Mouse (Mus musculus) A20 (cell line): ENCODE measurements around the gene Rab3ip.

Experiments used
- DNase-seq: peaks from one replicate; pipeline ENCODE4 v3.0.0-alpha.2; 2011; ENCODE audit warnings: low read depth, low spot score

Rab3ip gene

DNA sequence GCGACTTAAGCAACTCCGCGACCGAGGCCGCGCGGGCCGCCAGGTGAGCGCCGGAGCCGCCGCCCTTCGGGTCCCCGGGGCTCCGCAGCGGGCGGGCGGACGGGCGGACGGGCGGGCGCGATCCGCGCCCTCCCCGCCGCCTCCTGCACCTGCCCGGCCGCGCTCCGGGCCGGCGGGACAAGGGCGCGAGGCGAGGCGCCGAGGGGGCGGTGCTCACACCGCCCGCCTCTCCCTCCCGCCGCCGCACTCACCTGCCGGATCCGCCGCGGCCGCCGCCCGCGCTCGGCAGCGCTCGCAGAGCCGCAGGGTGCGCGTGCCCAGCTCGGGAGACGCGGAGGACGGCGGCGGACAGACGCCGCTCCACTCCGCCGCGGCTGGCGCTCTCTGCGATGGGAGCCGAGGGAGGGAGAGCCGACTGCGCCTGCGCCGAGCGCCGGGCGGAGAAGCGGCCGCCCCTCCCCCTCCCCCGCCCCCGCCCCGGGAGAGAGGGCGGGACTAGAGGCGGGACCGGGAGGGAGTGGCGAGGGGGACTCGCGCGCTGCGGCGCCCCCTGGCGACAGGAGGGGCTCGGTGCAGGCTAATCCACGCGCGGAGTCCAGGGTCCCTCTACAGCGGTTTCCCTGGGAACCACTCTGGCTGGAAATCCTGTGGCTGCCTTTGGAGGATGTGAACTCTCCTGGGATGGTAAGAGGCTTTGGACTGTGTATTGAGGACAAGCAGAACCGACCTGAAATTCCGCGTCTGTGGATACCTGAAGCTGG lies at the start of gene Rab3ip:
Gene Rab3ip (minus strand): TSS at position 761 of the 761 bp plus-strand sequence.
- DNase-seq = peak; percentile 89

DNA sequence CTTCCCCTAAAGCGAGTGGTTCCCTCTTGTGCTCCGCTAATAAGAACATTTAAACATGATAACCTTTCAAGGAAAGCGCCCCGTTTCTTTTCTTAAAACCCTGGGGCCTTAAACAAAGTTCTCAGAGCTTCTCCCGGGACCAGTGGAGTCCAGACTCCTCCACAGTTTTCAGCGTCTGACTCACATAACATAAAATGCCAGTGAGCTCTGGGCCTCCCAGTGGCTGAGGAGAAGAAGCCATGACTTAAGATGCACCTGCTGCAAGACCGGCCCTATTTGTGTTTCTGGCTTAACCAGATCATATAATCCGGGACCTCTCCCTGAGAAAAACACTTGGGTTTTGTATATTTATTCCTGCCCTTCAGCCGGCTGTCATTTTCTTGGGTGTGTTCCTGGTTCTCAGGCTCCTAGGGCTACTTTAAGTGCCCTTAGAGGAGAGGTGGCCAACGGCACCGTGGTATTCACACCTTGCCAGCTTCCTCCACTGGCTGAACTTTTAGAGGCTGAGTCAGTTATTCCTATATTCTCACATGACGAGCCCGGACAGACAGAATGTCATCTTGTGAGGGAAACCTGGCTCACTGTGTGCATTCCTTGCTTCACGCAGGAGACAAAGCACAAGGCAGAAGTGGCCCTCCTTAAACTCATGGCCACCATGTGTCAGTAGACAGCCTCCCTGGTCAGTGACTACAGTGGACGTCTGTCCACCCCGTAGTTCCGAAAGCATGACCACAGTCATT lies 48.3 kb upstream of the Rab3ip start:
- DNase-seq = no peak

DNA sequence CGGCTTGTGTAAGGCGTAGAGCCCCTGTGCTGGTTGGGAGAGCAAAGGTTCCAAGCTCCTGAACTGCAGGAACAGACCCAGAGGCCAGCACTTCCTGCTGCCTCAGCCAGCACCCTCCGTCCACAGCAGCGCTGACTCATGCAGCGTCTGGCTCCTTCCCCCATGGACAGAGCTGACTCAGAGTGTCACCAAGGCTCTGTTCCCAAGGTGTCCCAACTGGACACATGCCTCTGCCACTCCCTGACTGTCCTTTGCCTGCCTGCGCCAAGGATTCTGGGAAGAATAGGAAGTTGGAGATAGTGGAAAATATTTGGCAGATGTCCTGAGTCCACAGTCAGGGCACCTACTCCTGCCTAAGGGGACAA lies 45.6 kb upstream of the Rab3ip start:
- no peak for DNase-seq

DNA sequence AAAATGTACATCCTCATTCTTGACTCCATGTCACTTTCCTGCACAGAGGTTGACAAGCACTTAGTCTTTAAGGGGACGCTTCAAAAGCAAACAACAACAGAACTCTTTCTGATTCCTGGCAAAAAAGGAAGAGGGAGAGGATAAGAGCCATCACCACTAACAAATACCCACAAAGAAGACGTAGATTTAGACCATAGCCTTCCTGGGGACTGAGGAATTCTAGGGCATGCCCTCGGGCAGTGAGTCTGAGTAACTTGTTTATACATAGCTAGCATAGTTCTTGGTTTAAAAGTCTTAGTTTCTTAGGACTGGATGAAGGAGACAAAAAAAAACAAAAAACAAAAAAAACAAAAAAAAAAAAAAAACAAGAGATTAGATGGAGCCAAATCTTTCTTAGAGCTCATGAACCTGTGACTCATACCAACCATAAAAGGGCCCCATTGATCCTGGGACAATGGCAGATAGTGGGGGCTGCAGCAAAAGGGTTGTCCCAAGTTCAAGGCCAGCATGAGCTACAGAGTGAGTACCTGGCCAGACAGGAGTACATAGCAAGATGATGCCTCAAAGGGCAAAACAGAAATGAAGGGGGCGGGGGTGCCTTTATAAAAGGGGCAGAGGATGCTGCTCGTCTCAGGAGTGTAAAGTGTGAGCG lies 45.1 kb upstream of the Rab3ip start:
- DNase-seq = no peak

DNA sequence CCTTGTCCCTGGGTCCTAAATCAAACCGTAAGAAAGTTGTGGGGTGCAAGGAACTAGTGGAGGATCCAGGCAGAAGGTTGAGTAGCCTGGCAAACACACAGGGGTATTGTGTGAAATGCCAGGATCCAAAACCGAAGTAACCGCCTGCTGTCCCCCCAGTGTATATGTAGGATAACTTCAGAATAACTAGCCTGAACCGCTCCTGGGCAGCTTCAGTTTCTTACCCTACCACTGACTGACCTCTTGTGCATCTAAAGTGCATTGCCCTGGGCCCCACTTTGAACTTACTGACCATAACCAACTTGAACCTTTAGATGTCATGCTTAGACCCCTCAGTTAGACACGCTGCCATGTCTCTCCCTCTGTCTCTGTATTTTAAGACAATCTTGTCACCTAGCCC lies 44.6 kb upstream of the Rab3ip start:
- no peak for DNase-seq

DNA sequence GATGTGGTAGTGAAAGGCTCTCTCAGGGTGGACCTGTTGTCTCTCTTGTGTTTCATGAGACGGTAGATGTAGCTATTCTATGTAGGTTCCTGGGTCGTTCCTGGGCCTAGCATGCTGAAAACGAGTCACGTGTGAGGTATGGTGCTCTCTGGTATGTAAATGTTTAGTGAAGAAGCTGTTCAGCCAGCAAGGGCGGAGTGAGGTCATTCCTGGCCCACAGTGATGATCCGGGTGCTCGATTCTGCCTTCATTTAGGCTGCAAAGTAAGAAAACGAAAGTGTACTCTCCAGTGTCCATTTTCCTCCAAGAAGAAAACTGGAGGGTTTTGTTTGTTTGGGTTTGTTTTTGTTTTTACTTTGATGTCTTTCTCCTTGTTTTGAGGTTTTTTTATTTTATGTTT lies 43.4 kb upstream of the Rab3ip start:
- DNase-seq = no peak

DNA sequence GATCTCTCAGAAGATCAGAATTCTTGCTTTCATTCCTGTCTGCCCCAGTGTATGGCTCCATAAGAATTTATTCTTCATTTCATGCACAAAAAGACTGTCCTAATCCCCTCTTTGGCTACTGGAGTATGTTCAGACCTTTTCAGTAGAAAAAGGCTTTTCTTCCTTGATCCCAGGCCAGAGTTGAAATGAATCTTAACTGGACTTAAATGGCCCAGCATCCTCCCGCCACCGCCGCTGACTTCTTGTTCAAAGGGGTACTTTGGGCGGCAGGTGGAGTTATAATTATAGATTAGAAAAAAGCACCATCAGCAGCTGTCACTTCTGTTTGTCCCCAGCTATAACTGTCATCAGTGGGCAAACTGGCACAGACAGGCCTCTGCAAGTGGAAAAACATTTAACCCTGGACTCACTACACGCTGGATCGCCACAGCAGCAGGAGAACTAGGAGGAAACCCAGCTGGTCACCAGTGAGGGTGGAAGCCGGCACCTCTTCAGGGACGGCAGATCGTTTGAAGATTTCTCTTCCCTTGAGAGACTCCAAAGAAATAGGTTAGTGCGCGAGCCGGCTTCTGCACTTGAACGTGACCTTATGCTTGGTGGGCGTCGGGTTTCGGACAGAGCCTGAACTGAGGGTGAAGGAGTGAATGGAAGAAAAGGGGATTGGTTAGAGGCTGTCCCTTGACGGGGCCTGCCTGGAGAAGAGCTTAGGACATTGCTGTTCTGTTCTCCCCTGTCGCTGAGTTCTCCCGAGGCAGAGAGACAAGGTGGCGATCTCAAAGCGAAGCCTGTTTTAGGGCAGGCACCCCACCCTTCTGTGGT lies 35.9 kb upstream of the Rab3ip start, which contains the start of gene Best3:
Gene Best3 (plus strand): TSS at position 51 of the 819 bp plus-strand sequence.
- peak; percentile 4 for DNase-seq

DNA sequence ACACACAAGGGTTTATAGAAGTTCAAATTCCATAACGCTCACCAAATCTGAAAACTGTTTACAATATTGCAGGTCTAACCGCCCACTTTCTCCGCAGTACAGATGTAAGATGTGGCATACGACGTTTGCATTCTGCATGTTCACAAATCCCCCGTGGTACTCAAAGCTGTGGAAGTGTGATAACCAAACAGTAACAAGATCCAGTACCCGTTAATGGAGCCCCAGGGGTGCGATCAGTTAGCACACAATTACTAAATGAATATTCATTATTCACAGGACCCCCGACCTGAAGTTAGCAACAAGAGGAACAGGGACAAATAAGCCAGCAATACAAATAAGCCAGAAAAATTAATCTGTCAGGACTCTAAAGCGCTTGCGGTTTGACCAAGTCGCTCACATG lies 34.3 kb upstream of the Rab3ip start:
- no peak for DNase-seq

DNA sequence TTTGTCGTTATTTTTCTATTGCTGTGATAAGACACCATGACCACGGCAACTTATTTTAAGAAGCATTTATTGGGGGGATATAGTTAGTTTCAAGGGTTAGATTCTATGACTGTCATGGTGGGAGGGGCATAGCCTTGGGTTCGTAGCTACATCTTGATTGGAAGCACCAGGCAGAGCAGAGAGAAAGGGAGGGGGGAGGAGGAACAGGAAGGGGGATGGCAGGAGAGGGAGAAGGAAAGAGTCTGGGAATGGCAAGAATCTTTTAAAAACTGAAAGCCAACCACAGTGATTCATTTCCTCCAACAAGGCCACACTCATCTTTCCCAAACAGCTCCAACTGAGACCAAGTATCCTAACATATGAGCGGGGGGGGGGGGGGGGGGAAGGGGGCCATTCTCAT lies 32.0 kb upstream of the Rab3ip start:
- DNase-seq = no peak

DNA sequence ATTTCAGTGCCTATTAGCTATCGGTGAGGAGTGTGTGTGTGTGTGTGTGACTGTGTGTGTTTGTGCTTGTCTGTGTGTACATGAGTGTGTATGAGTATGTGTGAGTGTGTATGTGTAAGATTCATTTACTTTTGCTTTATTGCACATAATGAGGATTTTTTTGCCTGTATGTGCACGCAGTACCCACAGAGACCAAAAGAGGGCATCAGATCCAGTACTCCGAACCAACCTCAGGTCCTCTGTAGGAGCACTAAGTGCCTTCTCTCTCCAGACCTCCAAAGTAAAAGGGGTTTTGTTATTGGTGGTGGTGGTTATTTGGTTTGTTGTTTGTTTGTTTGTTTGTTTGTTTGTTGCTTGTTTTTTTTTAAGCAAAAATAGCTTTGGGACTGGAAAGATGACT lies 30.3 kb upstream of the Rab3ip start:
- peak; percentile 55 for DNase-seq

DNA sequence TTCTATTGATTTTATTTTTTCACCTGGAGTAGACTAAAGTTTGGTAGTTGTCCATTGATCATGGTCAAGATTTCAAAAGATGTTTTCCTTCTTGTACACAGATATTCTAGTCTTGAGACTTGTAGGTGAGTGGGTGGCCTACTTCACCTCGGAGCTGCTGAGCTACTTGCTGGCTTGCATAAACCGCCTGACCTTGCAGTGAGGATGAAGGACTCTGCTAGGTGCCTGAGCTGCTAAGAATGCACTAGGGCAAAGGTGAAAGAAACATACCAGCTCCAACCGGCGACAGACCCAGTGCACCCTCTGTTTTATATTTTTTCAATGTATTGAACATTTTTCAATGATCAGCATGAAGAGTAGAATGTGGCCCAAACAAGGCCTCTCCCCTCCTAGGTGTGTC lies 29.7 kb upstream of the Rab3ip start:
- DNase-seq = no peak

DNA sequence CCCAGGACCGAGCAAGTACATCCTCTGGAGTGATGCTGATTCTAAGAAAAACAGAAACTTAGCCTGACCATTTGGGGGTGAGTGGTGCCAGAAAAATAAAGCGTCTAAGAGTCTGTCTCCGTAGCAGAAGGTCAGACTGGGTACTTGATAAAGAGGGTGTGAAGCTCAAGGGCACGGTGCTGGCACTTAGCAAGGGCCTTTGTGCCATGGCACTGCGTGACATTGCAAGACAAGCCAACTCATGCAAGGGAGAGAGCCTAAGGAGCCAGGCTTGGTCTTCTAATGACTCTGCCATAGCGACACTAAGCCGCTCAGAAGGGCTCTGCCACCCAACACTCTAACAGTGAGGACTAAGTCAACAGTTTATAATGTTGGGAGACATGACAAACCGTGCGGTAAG lies 28.3 kb upstream of the Rab3ip start:
- DNase-seq = no peak

DNA sequence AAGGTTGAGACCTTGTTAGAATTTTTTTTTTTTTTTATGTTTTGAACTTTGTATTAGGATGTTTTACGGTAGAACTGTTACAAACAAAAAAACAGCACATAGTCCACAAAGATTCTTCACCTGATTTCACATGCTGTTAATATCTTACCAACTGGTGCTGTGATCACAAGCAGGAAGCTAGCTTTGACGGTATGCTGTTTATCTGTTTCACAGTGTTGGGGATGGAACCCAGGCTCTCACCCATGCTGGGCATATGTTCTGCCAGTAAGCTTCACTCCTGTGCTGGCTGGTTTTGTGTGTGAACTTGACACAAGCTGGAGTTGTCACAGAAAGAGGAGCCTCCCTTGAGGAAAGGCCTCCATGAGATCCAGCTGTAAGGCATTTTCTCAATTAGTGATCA lies 27.3 kb upstream of the Rab3ip start:
- no peak for DNase-seq

DNA sequence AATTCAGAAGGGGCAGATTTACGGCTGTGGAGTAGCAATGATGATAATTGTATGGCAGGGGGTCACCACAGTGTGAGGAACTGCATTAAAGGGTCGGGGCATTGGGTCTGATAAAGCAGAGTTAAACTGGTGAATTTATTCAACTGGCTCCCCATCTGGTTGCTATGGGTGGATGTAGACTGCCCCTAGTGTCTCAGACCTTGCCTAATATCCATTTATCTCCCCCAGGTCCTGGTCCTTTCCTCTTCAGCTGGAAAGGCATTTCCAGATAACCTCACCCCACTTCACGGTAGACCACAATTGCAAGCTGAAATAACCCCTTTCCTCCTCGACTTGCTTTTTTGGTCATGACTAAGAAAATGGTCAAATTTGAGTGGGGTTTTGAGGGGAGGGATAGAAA lies 26.9 kb upstream of the Rab3ip start:
- no peak for DNase-seq

DNA sequence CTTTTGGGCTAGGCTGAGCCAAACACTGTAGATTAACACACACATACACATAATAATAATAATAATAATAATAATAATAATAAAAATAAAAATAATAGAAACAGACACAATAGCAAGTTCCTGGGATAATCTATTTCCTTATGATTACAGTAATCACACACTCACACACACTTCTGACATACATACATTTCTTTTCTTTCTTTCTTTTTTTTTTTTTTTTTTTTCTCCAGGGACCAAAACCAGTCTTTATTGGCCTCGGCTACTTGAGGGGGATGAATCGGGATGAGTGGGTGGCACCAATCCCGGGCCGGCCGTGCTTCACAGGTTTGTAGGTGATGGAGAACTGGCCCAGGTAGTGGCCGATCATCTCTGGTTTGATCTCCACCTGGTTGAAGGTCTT lies 21.9 kb upstream of the Rab3ip start, which contains the start of gene Gm10271:
Gene Gm10271 (minus strand): TSS at position 101 of the 400 bp plus-strand sequence.
- DNase-seq = no peak

DNA sequence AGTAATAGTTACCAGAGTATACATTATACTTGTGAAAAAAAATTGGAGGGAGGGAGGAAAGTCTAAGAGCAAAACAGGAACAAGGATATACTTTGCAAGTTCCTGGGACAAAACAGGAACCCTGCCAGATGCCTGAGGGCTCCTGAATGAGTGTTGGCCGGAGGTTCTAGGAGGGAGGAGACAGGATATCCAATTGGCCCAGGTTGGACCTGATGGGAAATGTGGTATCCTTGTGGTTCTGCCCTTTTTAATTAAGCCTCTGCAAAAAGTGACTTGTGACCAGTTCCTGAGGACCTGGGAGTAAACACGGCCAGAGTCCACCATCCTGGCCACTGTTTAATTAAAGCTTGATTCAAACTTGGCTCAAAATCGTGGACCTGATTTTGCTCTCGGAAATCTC lies 18.2 kb upstream of the Rab3ip start:
- DNase-seq = no peak

DNA sequence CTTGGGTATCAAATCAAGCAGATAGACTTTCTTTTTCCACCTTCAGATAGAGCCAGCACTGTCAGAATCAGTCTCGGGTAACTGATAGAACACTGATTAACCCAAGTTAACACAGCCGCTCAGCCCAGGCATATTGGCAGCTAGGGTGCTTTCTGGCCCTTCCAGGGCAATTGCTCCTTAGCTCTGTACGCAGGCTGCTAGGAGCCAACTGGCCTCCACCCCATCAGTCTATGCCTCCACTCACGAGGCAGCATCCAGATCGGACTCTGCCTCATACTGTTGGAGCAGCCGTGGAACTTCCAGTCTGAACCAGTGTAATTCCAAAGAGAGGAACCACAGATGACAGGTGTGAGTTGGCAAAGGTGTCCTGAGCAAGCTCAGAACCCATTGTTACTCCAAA lies 15.5 kb upstream of the Rab3ip start:
- DNase-seq = no peak

DNA sequence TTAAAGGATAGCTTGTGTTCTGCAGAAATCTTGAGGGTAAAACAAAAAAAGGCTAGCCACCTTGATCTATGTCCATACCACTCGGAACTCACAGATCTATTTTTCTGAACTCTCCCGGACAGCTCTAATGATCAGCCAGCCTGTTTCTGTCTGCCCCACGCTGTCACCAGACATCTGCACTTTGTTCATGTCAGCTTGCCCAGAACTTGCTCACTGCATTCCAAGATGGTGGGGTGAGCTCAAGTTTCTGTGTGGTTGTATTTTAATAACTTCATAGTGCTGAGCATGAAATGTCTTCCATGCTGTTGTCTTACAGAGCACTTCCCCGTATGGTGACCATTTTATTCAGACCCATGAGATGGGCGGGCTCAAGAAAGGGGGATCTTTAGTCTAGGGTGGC lies 14.7 kb upstream of the Rab3ip start:
- DNase-seq = no peak

DNA sequence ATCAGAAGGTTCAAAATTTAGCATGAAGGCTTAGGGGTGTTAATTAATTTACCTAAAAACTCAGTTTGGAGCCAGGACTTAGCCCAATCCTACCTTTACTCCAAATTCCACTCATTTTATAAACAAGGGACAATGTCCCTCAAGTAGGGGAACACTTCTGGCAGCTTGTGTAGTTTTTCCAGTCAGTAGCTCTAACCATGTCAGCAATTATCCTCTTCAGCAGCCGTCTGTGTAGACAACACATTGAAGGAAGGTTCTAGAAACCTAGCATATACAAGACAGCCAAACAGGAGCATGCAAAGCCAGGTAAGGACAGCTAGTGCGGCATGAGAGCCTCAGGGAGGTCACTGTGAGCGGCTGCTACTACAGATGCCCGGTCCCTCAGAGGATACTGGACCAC lies 14.0 kb upstream of the Rab3ip start:
- no peak for DNase-seq

DNA sequence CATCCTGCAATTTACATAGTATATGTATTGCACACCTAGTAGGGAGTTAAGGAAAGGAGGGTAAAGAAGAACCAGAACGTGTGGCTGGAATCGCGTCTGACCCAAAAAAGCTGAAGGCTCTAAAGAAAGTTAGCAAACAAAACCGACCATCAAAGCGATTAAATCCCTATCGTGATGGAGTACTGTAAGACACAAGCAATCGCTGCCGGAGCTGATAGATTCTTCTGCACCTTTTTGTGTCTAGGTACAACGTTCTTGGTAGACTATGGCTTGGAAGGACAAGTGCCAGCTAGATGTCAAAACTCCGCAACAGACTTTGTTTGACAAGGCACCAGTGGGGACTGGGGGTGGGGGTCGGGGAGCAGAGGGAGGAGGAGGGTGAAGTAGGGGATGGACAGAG lies 13.5 kb upstream of the Rab3ip start:
- no peak for DNase-seq

DNA sequence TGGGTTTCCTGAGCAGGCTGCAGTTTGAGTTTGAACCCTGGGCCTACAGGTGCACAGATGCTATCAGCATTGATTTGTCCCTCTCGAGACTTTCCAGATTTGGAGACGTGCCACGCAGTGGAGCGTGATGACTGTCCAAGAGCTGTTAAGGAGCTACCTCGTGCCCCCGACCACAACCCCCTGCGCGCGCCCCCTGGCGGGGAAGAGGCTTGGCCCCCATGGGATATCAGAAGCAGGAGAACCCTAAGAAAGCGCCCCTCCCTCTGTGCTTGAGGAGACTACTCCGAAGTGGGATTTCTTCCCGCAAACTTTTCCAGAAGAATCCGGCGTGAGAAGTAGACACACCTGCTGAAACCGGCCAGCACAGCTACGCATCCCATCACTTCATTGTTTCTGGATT lies 12.2 kb upstream of the Rab3ip start:
- DNase-seq = no peak

DNA sequence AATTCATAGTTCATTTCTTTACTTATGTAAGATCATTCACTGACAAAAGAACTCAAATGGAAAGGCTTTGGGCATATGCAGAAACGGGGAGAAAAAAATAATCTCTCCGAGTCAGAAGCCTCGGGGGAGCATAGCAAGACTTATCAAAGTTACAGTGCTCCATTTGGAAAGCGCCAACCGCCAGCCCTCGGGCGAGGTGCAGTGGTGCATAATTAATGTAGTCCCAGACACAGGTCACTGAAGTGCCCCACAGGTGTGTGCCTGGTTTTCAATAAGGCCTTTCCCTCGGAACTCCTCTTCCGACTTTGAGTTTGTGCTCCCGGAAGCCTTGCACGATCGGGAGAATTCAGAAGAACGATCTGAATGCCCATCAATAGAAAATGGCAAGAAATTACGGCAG lies 11.6 kb upstream of the Rab3ip start:
- no peak for DNase-seq
